Mouse (Mus musculus): ENCODE data around the gene Gm17349.

GRCm38 (mm10) chr15:99703676-99704040 lies 1.6 kb downstream of the Gm17349 start:
- TF ChIP-seq POLR2A (IDR thresholded peaks at IDR 0.05; ENCODE audit: low read depth, low read length) = no peak
- TF ChIP-seq CTCF (IDR thresholded peaks at IDR 0.05; ENCODE audit: extremely low read depth, insufficient read length, insufficient replicate concordance, low read depth, low read length) = no peak

Data from small intestine, adult 2 months (tissue).